Mouse (Mus musculus) spleen, adult 2 months (tissue): ENCODE measurements at regions not wholly inside any gene's neighbourhood (a gene's known extent, or its start where the extent isn't known, plus 50 kb on each side); places are given as distances from the start of the nearest gene placed in this dataset.

Source experiments
- DNase-seq, 2 experiments: peaks; one replicate each; pipeline versions ENCODE4 v3.0.0 to v3.0.0-alpha.2; 2012 to 2021; ENCODE audit warnings: low spot score in 2 of 2, low read depth in 1 of 2
- H3K27ac ChIP-seq: fragments of 200-500 bp; 2 replicates; pipeline ENCODE4 v1.5.1; 2012; ENCODE audit warnings: low read length, inconsistent platforms; ENCODE audit not compliant: insufficient read depth
- H3K27me3 ChIP-seq: fragments of 200-500 bp; 2 replicates; pipeline ENCODE4 v1.6.1; 2012; ENCODE audit warnings: mild to moderate bottlenecking, moderate library complexity, low read length, inconsistent platforms; ENCODE audit not compliant: control insufficient read depth, insufficient read depth
- H3K36me3 ChIP-seq: fragments of 200-500 bp; 2 replicates; pipeline ENCODE4 v1.6.1; 2012; ENCODE audit warnings: mild to moderate bottlenecking, low read length, inconsistent platforms; ENCODE audit not compliant: control insufficient read depth, insufficient read depth
- H3K4me1 ChIP-seq: fragments of 200-500 bp; 2 replicates; pipeline ENCODE4 v1.6.1; 2011; ENCODE audit warnings: inconsistent platforms; ENCODE audit not compliant: control insufficient read depth, insufficient read depth, insufficient read length
- H3K4me3 ChIP-seq: fragments of 200-500 bp; 2 replicates; pipeline ENCODE4 v1.5.1; 2011; ENCODE audit warnings: mild to moderate bottlenecking, inconsistent platforms; ENCODE audit not compliant: insufficient read depth, insufficient read length; ENCODE audit errors: extremely low read depth
- CTCF ChIP-seq: fragments of 200-500 bp; IDR thresholded peaks from 2 replicates; pipeline ENCODE4 v1.5.1; 2011; ENCODE audit warnings: mild to moderate bottlenecking, inconsistent platforms; ENCODE audit not compliant: insufficient read depth, insufficient read length, insufficient replicate concordance; ENCODE audit errors: extremely low read depth
- POLR2A ChIP-seq: fragments of 200-500 bp; IDR thresholded peaks from 2 replicates; pipeline ENCODE4 v1.6.1; 2011; ENCODE audit warnings: low read depth, low read length, inconsistent platforms
- WGBS: fragments of 180-500 bp; shearing (Covaris S2); methylation state at CpG from one replicate; pipeline ENCODE4 v1.1.7; 2018; 5-methylcytosine and 5-hydroxymethylcytosine counted together

- TF ChIP-seq CTCF (no peak), POLR2A (no peak)
- no peak for DNase-seq
- WGBS = 90% methylated on average over 8 of the region's 8 CpGs
- H3K4me1 ChIP-seq = no peaks in the 10 kb centered on the region
- no peak overlapping the region for H3K27ac ChIP-seq
- H3K4me3 ChIP-seq = no peak overlapping the region
- no peaks in the 10 kb centered on the region for H3K27me3 ChIP-seq
- no peaks in the 10 kb centered on the region for H3K36me3 ChIP-seq
Observed at GRCm38 (mm10) chr19:32916507-32917280, 159.4 kb downstream of the Pten start.

GRCm38 (mm10) chr19:32921021-32921420 is 163.7 kb downstream of the Pten start:
- no peak for TF ChIP-seq POLR2A
- no peak for TF ChIP-seq CTCF
- Histone ChIP-seq H3K27ac (no peak overlapping the region), H3K27me3 (no peaks in the 10 kb centered on the region), H3K4me1 (no peaks in the 10 kb centered on the region), H3K36me3 (no peaks in the 10 kb centered on the region), H3K4me3 (no peak overlapping the region)
- WGBS = 88% methylated on average over 3 of the region's 3 CpGs
- DNase-seq = no peak

GRCm38 (mm10) chr19:32923911-32924310 is 166.6 kb downstream of the Pten start:
- Histone ChIP-seq H3K4me3 (no peak overlapping the region), H3K27me3 (no peaks in the 10 kb centered on the region), H3K4me1 (no peaks in the 10 kb centered on the region), H3K36me3 (no peaks in the 10 kb centered on the region), H3K27ac (no peak overlapping the region)
- WGBS = 87% methylated on average over 3 of the region's 3 CpGs
- DNase-seq = no peak
- no peak for TF ChIP-seq POLR2A
- TF ChIP-seq CTCF = no peak

GRCm38 (mm10) chr19:32925628-32926505 is 168.6 kb downstream of the Pten start:
- TF ChIP-seq CTCF = no peak
- no peak for TF ChIP-seq POLR2A
- no peaks in the 10 kb centered on the region for H3K27me3 ChIP-seq
- WGBS = 79% methylated on average over 6 of the region's 6 CpGs
- H3K27ac ChIP-seq = no peak overlapping the region
- no peaks in the 10 kb centered on the region for H3K36me3 ChIP-seq
- peaks cover 3% of the 10 kb centered on the region; the same call in 1 of the 2 replicates for H3K4me1 ChIP-seq
- DNase-seq = no peak
- H3K4me3 ChIP-seq = no peak overlapping the region

GRCm38 (mm10) chr19:32926571-32926970 is 169.3 kb downstream of the Pten start:
- Histone ChIP-seq H3K36me3 (no peaks in the 10 kb centered on the region), H3K27ac (no peak overlapping the region), H3K27me3 (no peaks in the 10 kb centered on the region), H3K4me1 (peaks cover 3% of the 10 kb centered on the region; the same call in 1 of the 2 replicates), H3K4me3 (no peak overlapping the region)
- WGBS = 85% methylated on average over 4 of the region's 4 CpGs
- DNase-seq = no peak
- TF ChIP-seq CTCF (no peak), POLR2A (no peak)

GRCm38 (mm10) chr19:32933676-32934075 is 176.4 kb downstream of the Pten start:
- Histone ChIP-seq H3K4me3 (no peak overlapping the region), H3K27me3 (no peaks in the 10 kb centered on the region), H3K4me1 (peaks cover 12% of the 10 kb centered on the region; the same call in 1 of the 2 replicates), H3K36me3 (no peaks in the 10 kb centered on the region), H3K27ac (no peak overlapping the region)
- DNase-seq = no peak
- TF ChIP-seq CTCF (no peak), POLR2A (no peak)
- 82% methylated on average over 5 of the region's 5 CpGs for WGBS
